Mouse (Mus musculus) lung, postnatal 25 days (tissue): ENCODE measurements around the gene Zfp706.

Experiments
- DNase-seq: peaks from one replicate; pipeline ENCODE4 v3.0.0; 2022; ENCODE audit warnings: low spot score

Gene Zfp706

GRCm38 (mm10) chr15:37007233-37007958, at the start of gene Zfp706:
Zfp706 (minus strand) TSS chr15:37007773.
- DNase-seq, result peak; percentile 99

- no peak for DNase-seq
Measured at GRCm38 (mm10) chr15:37054582-37054981, 47.0 kb upstream of the Zfp706 start.

GRCm38 (mm10) chr15:37053085-37053762, 45.7 kb upstream of the Zfp706 start:
- no peak for DNase-seq

GRCm38 (mm10) chr15:37047403-37047802, 39.8 kb upstream of the Zfp706 start:
- no peak for DNase-seq

- no peak for DNase-seq
Measured at GRCm38 (mm10) chr15:37046586-37046985, 39.0 kb upstream of the Zfp706 start.

- DNase-seq, result no peak
Measured at GRCm38 (mm10) chr15:37046131-37046530, 38.6 kb upstream of the Zfp706 start.

GRCm38 (mm10) chr15:37045456-37045855, 37.9 kb upstream of the Zfp706 start:
- no peak for DNase-seq

GRCm38 (mm10) chr15:37042559-37042958, 35.0 kb upstream of the Zfp706 start:
- DNase-seq, result no peak

GRCm38 (mm10) chr15:37041214-37041613, 33.6 kb upstream of the Zfp706 start:
- DNase-seq, result peak; percentile 46

GRCm38 (mm10) chr15:37038666-37039065, 31.1 kb upstream of the Zfp706 start:
- no peak for DNase-seq

- no peak for DNase-seq
Measured at GRCm38 (mm10) chr15:37037704-37038103, 30.1 kb upstream of the Zfp706 start.

GRCm38 (mm10) chr15:37036481-37037156, 29.0 kb upstream of the Zfp706 start:
- peak; percentile 48 for DNase-seq

- DNase-seq, result no peak
Measured at GRCm38 (mm10) chr15:37034155-37034554, 26.6 kb upstream of the Zfp706 start.

GRCm38 (mm10) chr15:37033431-37033830, 25.9 kb upstream of the Zfp706 start:
- DNase-seq, result no peak

GRCm38 (mm10) chr15:37031334-37032150, 24.0 kb upstream of the Zfp706 start:
- DNase-seq, result peak; percentile 20

- DNase-seq, result no peak
Measured at GRCm38 (mm10) chr15:37030929-37031328, 23.4 kb upstream of the Zfp706 start.

GRCm38 (mm10) chr15:37027956-37028355, 20.4 kb upstream of the Zfp706 start:
- DNase-seq, result no peak

- no peak for DNase-seq
Measured at GRCm38 (mm10) chr15:37026458-37026857, 18.9 kb upstream of the Zfp706 start.

- no peak for DNase-seq
Measured at GRCm38 (mm10) chr15:37020581-37021245, 13.1 kb upstream of the Zfp706 start.

GRCm38 (mm10) chr15:37019434-37019833, 11.9 kb upstream of the Zfp706 start:
- DNase-seq, result no peak

- DNase-seq, result no peak
Measured at GRCm38 (mm10) chr15:37011897-37012296, 4.3 kb upstream of the Zfp706 start.

GRCm38 (mm10) chr15:37011316-37011715, 3.7 kb upstream of the Zfp706 start:
- no peak for DNase-seq
